Mouse (Mus musculus) heart, adult 8-10 months (tissue): ENCODE data around the gene Abcg5. TPM values are rescaled to one million over a fixed set of nuclear protein-coding genes. Genes with fewer than 3 reads are reported as not detected.

Experiments
- DNase-seq: peaks from one replicate; pipeline ENCODE4 v3.0.0; 2022; ENCODE audit warnings: low spot score
- total RNA-seq, 4 experiments: library from RNA; stranded (reverse); gene quantifications; 2 replicates each; pipeline ENCODE4 v1.2.4; 2022

Gene Abcg5
- total RNA-seq, 4 experiments from 2014 or later, result not detected

DNA sequence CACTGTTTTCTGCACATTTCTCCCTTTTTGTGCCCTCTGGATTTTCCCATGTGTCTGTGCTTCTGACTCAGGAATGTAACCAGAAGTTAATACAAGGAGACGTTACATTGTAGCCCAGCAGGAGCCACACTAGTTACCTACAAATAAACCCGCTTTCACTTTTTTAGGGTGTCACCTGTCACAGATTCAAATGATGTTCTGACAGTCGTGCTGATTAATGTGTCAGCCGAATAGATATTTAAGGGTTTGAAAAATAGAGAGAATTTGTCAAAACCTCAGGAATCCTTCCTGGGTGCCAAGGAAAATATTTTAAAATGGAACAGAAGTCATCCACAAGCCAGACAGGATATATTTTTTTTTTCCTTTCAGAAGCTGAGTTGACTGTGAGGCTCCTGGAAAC lies 2.5 kb upstream of the Abcg5 start:
- no peak for DNase-seq

DNA sequence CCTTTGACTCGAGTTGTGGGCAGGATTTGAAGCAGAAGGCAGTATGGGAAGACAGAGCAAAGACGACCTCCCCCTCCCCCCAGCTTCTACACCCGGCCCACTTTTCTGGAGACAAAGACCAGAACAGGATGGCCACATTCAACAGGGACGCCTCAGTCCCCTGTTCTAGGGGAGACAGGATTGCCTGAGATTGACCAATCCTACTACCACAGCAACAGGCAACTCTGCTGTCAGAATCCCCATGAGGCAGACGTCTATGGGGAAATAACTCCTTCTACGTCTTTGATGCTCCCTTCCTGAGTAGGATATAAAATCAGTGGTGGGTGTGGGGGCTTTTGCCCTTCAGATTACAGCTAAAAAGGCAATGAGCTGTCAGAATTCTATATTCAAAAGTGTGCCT lies 1.5 kb upstream of the Abcg5 start:
- no peak for DNase-seq

DNA sequence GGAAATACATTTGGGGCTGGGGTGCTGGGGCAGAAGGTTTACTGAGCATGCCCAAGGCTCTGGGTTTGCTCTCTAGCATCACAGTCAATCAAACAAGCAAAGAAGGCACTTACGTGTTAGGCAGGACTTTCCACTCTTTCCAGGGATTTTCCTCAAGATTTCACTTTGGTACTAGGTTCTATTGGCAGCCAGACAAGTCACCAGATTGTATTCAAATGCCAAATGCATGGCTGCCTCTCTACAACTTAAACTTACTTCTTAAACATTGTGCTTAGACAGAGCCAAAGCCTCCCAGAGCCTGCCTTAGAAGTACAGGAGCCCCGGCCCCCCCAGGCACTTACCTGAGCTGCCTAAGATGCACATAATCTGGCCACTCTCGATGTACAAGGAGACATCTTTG lies 1.1 kb downstream of the Abcg5 start:
- DNase-seq, result no peak

DNA sequence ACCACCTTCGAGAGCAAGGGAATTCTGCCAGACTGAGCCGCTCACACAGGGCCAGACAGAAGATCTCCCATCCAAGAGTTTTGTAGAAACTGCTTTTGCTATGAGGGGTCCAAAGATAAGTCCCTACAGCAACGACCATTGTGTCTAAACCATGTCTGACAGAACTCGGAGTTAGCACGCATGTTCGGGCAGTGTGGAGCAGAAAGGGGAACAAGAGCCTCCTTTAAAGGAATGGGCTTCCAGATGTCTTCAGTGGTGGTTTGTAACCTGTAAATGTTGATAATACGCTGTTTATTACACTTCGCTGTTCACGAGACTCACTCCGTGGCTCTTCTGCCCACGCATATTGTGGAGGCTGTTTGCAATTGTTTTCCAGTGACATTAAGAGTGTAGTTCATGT lies 5.2 kb downstream of the Abcg5 start:
- DNase-seq, result no peak

DNA sequence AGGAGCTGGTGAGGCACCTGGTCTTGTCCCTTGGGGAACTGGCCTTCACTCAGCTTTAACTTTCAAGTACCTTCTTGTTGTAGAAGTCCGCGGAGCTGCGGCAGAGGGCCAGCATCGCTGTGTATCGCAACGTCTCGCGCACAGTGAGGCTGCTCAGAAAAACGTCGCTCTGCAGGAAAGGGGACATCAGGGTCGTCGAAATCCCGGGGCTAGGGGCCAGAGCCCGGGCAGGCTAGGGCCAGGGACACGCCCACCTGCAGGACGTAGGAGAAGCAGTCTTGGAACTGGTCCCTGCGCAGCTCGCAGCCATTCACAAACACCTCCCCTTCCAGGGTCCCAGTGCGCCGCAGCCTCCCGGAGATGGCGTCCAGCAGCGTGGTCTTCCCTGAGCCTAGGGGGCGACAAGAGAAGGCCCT lies 6.9 kb downstream of the Abcg5 start, which contains the start of gene Abcg8:
TSS of gene Abcg8 (plus strand) at position 352 of the 416 bp plus-strand sequence.
- DNase-seq, result no peak

DNA sequence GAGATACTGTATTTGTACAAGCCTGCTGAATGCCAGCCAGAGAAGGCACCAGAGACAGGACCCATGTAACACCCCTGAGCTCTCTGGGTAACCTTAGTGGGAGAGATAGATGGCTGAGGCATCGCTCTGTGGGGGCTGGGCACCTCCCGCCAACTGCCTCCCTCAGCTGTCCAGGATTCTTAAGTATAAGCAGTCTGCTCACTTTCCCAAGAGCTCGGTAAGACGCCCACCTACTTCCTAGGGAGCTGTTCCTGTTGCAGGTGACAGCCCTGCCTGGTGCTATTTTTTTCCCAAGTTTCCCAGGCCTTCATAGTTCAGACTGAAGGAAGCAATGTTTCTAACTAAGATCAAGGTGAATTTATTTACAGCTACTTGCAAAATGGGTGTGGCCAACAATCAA lies 7.6 kb downstream of the Abcg5 start:
- DNase-seq, result no peak

DNA sequence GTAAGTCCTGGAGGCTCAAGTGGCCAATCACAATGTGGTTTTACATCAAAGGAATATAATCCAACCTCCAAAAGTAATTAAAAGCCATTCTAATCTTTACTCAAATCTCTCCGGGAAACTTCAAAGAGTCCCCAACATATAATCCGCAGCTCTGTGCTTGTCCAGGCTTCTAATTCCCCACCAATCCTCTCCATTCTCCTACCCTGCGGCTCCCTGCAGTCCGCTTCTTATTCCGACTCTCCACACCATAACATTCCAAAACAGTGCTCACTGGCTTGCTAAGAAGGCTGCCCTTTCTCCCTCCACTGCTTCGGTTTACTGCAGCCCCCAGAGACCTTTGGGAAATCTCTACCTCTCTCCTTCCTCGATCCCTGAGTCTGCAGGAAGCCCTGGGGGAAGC lies 8.8 kb downstream of the Abcg5 start:
- DNase-seq, result no peak

DNA sequence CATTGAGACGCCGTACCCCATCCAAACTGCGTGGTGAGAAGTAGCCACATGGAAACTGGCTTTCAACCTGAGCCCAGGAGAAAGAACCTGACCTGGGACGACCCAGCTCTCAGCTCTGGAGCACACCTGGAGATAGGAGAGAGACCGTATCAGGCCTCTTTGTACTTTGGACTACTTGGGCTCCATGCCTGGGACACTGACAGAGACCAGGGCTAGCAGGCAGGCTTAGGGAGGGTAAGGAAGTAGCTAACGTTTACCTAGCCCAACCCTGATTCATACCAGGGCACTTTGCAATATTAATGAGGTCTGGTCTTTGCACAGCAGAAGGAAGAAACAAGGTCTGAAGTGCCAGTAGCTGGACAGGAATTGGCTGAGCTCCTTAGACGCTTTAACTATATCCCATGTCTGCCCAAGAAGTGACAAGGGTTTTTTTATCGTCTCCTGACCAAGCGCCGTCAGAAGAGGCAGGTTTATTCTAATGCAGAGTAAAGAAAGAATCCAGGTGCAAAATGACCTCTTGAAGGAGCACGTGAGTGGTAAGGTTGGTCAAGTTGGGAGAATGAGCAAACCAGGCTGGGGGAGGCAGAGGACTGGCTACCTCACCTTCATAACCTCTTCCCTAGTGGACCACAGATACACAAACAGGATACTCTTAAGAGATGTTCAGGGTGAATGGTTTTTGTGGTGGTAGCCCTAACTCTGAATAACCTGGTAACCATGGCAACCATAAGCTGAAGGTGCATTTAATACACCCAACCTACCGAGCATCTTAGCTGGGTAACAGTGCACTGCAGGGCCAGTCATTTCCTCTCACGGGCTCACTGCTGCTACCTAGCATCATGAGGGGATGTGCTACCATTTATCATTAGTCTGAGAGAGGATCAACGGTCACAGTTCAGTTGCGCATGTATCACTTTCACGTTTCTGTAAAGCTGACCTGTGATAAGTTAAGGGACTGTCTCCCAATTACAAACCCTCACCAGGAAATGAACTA lies 10.1 kb downstream of the Abcg5 start:
- DNase-seq, result no peak

DNA sequence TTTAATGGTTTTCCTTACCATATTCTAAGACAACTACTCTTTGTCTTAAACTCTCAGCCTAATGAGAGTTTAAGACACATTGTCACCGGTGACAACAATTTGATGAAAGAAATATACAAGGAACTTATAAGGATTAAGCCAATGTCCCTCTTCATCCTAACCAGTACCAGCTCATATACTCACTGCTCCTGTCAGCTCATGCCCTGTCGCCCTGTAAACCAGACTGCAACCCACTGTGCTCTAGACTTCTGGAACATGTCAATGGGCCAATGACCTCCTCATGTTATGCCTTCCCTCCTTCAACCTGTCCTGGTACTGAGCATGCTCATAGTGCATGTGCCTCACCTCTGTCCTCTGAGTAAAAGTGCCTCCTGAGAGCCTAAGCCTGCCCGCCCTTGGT lies 15.0 kb downstream of the Abcg5 start:
- no peak for DNase-seq

DNA sequence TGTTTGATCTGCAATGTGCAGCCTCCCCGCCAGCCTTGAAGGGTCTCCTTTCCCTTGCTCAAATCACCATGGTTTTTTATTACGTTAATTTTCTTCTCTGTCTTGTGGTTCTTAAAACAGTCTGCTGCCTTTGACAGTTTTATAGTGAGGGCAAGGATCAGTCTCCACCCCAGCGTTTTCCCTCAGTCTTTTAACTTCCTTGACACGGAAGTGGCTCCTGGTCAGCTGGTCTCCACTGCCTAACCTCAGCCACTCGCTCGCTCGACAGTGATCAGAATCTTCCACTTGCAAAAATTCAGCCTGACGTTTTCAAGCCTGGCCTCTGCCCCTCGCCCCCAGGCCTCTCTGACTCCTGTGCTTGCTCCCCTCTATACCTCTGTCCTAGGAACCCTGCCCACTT lies 17.1 kb downstream of the Abcg5 start:
- DNase-seq, result no peak

DNA sequence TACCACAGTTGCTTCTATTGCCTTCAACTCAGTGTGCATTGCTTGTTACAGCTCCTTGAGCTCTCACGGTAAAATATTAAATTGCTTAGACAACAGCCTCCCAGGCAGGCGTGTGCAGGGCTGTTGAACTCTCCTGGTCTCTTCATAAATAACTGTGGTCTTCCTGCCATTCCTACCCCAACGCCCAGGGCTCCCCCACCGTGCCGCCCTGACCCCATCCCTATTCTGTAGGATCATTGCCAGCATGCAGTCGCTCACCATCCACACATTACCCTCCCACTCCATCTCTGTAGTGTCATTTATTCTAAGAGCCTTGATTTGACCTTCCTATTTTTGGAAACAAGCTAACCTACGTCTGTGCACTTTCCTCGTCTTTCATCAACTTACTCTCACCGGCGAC lies 17.8 kb downstream of the Abcg5 start:
- DNase-seq, result no peak

DNA sequence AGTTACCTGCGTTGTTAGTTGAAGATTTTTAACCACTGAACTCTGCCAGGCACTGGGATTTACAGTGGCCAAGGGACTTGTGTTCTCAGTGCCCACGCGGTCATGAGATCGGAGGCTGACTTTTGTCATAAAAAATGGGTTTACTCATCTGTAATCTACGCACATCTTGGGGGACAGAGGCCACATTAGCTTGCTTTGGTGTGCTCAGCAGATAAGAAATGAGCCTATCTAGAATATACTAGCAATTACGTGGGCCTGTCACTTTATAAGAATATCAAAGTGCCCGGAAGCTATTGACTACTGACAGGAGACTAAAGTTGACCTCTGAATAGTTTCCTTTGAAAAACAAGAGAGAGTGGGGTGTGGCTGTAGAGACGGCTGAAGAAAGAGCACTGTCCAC lies 23.9 kb downstream of the Abcg5 start:
- DNase-seq, result no peak

DNA sequence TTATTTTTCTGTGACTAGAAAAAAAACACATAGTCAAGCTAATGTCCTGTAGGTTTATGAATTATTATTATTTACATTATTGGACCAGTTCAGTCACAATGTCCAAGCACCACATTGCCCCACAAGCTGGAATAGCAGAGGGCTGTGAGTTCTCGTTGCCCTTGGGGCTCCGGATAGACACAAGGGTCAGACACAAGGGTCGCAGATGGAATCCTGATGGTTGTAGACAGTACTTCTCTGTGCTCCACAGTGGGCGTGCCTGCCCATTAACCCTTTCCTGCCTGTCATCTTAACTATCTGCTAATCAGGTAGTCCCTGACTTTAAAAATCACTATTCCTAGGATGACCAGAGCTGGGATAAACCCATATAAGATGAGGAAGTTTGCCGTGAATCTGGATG lies 24.6 kb downstream of the Abcg5 start:
- DNase-seq, result no peak

DNA sequence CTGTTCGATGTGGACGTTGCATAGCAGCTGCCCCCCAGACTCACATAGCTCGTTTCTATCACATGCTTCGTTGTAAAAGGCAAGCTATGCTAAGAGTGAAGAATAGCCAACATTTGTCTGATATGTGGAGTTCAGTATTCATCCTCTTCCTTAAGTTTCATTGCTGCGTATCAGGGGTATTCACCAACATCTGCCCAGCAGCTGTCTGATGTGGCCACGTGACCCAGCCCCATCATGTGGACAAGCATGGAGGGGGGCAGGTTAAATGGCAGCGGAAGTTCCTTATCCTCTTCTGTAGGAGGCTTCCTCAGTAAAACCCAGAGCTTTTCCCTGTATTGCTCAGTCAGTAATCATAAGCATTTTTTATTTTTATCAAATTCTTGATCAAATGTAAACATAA lies 25.0 kb downstream of the Abcg5 start:
- DNase-seq, result no peak

DNA sequence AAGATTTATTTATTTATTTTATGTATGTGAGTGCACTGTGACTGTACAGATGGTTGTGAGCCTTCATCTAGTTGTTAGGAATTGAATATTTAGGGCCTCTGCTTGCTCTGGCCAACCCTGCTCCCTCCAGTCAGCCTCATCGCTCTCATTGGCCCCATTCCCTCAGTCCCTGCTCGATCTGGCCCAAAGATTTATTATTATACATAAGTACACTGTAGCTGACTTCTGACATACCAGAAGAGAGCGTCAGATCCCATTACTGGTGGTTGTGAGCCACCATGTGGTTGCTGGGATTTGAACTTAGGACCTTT lies 25.4 kb downstream of the Abcg5 start:
- DNase-seq, result no peak

DNA sequence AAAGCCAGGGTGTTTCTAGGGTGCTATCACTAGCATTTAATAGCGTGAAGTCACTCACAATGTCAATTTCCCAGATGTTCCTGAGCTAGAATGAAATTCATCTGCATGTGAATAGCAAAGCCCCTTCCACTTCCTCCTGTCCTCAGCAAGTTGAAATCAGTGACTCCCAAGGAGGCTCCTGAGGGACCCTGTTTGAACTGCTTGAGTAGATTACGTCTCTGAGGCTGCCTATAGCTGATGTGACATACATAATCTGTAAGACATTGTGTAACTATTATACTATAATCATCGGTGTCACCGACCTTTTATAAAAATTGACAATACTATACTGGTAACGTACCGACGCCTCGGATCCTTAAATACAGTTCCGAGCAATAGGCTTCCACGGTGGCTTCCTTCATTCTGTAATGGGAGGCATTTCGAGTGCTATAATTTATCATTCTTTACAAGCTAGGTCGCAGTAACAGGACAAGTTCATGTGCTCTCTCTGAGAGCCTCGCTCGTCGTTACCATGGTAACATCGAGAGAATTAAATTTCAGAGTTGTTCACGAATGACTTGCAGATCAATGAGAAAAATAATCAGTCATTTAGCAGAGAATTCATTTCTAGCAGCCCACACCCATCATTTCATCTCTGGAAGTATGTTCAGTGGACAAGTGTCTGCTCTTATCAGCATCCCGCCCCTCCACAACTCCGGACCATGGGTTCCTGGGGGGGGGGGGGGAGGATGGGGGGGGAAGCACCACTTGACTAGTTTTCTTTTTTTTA lies 26.0 kb downstream of the Abcg5 start:
- DNase-seq, result no peak

DNA sequence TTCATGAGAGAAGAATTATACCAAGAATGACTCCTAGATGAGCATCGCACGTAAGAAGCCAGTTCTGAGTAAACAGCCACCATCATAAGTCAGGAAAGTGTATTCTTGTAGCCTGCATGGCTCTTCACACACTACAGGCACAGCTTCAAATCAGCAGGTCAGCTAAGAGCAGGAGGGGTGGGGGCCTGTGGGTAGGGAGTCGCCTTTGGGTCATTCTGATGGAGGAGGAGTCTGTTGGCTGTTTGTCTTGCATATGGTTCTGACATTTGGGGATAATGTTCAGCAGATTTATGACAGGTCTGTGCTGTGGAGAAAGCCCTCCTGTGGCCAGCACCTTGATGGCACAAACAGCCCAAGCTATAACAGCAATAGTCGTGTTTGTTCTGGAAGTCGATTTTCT lies 26.6 kb downstream of the Abcg5 start:
- no peak for DNase-seq

DNA sequence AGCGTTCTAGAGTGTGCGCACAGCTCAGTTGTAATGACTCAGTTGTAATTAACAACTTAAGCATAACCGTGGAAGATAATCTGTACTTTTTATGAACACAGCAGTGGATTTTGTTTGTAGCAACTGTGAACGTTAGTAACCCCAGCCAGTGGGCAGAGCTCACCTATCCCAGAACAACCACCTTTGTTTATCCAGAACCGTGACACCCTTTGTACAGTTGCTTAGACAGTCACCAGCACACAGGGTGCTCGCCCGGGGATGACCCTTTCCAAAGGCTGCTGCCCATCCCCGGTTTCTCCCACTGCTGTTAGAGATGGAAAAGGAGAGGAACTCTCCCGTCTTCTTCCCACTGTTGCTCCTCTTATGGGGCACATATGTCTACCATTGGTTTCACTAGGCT lies 29.3 kb downstream of the Abcg5 start:
- DNase-seq, result no peak

DNA sequence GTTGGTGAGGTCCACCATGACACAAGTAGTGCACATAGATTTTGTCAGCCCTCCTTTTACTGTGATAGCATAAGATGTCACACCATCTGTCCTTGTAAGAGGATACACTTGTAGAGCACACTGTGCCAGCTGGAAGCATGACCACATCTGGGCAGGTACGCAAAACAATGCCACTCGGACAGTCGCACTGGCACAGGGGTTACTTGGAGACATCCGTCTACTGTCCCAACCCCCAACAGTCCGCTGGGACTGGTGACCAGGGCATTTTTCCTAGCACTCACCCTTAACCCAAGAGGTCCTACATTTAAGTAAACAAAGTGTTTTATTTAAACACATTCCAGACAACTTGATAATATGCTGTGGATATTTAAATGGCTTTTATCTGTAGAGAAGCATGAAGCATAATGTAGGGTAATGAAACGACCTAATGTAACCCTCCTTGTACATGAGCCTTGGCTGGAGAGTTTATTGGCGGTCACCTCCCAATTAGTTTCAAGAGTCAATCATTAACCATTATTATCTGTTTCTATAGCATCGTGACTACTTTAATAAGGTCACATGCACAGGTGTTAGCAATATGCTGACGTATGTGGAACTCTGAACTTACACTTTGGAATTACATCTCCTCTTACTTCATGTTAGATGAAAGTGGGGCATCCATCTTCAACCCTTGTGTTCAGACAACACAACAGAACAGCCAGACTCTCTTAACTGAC lies 32.4 kb downstream of the Abcg5 start:
- no peak for DNase-seq

DNA sequence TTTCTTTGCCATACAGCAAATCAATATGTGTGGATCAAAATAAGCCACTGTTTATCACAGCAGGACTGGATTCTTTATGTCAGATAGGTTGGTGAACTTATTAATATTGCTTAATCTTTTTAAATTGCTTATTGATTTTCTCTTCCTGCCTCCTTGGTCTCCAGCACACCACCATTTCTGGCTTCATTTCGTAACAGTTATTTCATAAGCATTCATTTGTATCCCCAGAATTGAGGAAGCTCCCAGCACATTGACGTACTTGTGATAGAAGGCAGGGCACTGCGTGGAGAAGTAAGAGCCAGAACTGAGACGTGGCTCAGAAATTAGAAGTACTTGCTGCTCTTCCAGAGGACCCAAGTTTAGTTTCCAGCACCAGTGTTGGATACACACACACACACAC lies 35.2 kb downstream of the Abcg5 start:
- no peak for DNase-seq

DNA sequence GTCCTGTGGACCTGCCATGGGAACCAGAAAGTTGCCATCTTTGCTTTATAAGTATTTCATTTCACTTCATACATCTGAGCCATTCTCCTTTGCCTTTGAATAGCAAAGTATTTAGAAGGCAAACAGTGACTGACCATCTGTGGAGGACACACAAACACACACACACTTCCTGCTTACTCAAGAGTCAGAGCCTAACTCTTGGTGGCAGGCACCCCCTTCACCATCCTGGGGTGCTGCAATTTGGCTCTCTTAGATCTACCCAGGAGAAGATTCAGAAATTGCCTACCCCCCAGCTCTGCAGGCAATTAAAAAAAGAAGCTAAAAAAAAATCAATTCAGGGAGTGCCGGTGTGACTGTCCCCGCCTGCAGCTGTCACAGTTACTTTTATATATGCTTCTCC lies 36.3 kb downstream of the Abcg5 start:
- DNase-seq, result no peak

DNA sequence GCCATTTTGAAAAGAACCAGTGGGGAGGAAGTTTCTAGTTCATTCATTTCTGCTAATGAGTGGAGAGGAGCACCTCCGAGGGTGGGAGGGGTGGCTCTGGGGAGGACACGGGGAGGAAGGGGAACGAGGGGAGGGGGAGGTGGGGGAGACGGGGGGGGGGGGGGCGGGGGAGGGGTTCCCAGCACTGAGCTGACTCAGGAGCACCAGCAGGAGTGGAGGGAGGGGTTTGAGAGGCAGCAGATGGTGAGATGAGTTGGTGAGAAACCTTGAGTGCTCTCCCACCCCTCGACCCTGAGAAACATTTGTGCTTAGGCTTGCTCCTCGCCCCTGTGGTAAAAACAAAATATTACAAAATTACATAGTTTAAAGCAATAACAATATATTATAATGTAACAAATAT lies 36.9 kb downstream of the Abcg5 start:
- no peak for DNase-seq
